Mouse (Mus musculus): ENCODE data around the gene Coro6.
A peak's percentile ranks its signal among the peaks of the same experiment; 100 is the strongest.

The Coro6 gene

DNA sequence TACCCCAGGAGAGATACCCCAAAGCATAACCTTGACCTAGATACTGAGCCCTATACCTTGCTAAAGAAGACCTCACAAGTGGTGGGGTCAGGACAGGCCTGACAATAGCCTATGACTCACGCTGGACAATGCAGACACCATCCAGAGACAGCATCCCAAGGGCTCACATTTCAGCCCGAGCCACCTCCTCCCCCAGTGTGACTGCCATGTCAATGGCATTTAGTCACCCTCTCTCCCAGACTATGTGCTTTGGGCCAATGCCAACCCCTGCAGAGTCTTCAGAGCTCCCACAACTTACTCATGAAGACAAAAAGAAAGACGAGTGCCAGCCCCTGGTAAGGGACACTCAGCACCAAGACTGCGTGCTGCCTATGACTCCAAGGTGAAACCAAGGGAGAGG lies 2.5 kb downstream of the Coro6 start:
- DNase-seq (ENCODE audit: low spot score), result no peak

DNA sequence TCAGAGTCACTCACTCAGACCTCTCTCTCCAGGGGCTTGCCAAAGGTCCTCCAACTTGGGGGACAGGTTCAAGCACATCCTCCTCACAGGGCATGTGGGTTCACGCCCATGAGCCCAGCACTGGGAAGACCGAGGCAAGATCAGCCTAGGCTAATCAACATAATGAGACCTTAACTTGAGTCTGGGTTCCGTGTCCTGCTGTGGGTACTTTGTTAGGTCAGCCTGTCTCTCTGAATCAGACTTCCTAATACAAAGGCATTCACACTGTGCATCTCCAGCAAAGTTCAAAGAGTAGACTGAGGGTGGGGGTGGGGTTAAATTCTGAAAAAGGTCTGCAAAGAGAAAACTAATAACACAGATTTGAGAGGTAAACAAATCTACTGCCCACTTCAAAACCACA lies 2.9 kb downstream of the Coro6 start:
- DNase-seq (ENCODE audit: low spot score), result no peak

DNA sequence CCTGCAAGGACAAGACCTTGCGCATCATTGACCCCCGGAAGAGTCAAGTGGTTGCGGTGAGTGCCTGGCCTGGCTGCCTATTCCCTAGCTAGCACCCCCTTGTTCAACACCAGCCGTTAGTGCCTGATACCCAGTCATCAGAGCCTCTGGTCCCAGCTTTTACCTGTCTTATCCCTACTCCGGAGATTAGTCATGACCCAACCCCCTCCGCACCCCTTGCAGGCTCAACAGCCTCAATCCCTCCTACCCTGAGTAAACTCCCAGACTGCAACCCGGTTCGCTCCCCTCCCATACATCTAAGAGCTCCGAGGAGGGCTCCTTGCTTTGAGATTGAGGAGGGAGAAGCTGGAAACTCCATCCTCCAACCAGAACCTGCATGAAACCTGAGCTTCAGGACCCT lies 4.3 kb downstream of the Coro6 start:
- no peak for DNase-seq (ENCODE audit: low spot score)

DNA sequence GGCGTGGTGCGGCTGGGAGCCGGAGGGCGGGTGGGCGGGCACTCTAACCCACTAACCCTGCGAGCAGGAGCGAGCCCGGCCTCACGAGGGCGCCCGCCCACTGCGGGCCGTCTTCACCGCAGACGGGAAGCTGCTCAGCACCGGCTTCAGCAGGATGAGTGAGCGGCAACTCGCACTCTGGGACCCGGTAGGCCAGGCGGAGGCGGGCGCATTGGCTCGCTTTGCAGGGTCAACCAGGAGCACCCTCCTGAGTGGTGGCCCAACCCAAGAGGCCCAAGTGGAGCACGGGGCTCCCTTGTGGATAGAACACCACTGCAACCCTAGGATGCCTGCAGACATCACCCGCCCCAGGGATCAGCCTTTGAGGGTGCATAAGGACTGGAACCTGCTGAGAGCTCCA lies 4.9 kb downstream of the Coro6 start:
- peak; percentile 33 for DNase-seq (ENCODE audit: low spot score)

DNA sequence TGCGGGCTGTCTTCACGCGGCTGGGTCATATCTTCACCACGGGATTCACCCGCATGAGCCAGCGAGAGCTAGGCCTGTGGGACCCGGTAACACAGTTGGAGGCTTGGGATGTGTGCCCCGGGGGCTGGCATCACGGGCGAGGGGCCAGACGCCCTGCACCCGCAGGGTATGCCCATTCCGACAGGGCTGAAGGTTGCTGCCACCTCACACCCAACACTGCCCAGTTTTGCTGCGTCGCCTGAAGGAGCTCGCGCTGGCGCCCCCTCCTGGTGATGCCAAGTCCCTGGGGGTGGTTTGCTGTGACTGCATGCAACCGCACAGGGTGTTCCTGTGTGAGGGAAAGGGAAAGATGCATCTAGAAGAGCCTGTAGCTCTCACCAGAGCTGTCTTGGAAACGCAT lies 5.6 kb downstream of the Coro6 start:
- DNase-seq (ENCODE audit: low spot score), result no peak

DNA sequence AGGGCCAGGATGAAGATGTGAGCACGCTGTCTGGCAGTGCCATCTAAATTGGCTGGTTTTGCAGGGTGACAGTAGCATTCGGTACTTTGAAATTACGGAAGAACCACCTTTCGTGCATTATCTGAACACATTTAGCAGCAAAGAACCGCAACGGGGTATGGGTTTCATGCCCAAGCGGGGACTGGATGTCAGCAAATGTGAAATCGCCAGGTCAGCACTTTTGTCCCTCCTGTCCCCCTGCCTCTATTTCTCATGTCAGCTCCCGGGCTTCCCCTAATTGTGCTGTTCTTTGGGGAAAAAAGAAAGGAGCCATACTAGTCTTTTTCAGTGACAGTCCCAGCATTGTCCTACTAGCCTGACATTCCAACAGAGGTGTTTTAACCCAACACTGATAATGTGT lies 6.2 kb downstream of the Coro6 start:
- no peak for DNase-seq (ENCODE audit: low spot score)

DNA sequence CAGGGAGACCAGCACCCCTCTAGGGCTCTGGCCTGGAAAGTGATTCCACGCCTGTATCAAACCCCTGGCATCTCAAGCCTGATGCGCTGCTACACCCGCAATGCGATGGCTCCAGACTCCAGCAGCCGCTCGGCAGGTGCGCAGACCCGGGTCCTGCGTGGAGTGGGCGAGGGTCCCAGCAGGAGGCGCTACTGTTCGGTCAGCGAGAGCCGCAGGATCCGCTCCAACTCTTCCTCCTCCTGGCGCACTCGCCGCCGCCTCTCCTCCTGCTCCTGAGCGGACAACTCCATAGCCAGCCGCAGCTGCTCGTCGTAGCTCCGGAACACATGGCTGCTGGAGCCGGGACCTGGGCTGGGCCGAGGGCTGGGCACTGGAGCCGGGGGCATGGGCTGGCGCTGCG lies 9.2 kb downstream of the Coro6 start:
- no peak for DNase-seq (ENCODE audit: low spot score)

DNA sequence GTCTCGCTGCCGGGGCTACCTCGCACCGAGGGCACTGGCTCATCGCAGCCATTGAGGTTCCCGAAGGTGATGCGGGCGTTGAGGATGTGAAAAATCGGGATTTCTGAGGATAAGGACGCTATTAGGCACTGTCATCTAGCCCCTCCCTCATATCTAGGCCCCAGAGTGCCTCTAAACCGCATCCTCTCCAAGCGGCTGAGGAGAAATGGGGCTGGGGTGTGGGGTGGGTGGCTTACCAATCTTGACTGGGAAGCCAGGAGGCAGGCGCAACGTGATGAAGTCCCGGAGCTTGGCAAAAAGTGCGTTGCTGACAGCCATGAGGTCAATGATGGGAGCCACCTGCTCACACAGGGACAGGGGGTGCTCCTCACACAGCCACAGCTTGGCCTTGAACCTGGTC lies 10.6 kb downstream of the Coro6 start:
- DNase-seq (ENCODE audit: low spot score), result no peak

DNA sequence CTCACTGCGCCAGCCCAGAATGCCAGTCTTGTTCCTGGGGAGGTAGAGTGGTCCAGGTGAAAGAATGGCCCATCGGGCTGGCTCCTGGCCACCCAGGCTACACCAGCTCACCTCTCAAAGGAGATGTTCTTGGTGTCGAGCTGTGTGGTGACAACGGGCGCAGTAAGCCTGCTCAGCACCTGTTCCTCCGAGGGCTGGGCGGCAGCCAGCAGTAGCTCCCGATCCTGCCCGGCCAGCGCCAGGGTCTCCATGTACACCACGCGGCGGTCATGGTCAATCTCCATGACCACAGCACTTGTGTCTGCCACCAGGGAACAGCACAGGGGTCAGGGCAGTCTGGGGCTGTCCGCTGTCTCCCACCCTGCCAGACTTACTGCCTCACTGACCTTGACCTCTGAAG lies 14.0 kb downstream of the Coro6 start:
- no peak for DNase-seq (ENCODE audit: low spot score)

DNA sequence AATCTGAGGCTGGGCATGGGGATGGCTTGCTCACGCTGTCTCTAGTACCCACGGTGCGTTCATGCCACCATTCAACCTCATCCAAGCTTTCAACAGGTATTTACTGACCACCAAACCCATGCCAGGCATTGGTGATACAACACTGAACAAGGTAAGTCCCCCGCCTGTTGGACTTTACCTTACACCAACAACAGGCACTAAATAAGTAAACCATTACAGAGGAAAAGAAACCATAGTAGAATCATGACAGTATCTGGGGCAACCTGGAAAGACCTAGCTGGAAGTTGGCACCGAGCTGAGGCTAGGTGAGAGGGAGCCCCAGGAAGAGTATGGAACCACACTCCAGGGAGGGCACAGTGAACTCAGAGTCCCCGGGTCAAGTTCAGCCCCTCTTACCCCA lies 14.7 kb downstream of the Coro6 start:
- no peak for DNase-seq (ENCODE audit: low spot score)

DNA sequence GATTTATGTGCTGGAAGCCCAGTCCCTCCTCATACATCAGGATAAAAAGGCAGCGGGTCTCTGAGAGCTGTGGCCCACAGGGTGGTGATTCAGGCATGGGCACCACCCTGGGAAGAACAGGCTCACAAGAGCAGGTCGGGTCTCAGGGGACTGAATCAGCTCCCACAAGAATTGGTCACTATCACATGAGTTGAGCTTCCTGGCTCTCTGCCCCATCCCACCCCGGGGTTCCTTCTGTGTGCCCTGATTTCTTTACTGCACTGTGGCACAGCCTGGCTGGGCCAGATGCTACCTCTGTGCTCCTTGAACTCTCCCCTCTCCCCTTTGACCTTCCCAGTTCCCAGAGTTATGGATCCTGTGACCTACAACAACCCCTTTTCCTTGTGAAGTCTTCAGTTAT lies 20.8 kb downstream of the Coro6 start:
- no peak for DNase-seq (ENCODE audit: low spot score)

DNA sequence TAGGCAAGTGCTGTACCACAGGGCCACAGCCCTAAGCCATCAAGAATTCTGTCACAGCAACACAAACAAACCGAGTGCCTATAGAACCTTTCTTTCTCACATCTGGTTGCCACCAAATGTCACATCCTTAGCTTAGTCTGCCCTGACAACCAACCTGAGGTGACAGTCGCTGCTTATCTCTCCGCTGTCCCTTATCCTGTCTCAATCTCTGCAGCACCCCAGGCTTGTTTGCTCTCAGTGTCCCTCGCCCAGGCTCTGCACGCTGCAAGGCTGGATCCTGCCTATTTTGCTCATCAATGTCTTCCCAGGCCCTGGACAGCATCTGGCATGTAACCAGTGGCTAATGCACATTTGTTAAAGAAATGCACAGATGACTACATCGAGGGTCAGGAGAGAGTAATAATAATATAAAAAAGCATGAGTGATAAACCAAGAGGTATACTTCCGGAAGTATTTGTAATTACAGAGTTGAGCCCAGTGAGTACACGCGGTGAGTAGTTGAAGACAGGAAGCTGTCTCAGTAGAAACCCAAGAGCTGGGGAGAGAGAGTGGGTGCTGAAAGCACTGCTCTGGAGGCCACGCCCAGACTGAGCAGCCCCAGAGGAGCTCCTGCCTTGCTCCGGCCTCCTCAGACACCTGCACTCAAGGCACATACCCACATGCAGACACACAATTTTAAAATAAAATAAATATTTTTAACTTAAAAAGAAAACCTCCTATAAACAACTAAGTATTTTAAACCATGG lies 21.5 kb downstream of the Coro6 start:
- no peak for DNase-seq (ENCODE audit: low spot score)

DNA sequence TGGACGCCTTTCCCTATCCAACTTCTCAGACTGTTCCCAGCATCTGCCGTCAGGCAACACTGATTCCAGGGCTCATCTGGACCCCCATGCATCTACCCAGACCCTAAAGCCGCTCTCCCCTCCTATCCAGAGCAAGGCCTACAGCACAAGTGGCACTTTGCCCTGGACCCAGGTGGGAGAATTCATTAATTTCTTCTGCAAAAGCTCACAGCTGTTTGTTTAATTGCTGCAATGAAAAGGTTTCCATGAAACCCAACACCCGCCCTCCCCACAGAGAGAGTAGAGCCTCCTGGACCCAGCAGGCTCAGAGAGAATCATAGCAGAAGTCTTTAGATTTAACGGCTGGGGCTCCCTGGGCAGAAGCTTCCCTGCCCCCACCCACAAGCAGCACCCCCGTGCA lies 23.0 kb downstream of the Coro6 start:
- DNase-seq (ENCODE audit: low spot score), result no peak

DNA sequence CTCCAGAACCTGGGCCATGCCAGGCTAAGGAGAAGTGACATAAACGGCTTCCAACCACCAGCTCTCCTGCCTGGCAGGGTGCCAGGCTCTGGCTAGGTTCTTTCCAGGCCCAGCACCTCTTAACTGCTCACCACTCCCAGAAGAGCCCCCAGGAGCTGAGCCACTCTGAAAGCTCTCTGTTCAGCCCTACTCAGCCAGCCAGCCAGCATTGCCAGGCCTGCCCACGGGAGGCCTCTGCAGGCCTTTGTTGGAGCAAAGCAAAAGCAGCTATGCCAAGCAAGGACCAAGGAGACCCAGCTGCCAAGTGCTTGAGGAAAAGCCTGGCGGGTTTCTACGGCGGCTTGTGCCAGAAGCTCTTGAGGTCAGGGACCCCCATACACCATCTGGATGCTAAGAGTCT lies 24.6 kb downstream of the Coro6 start:
- no peak for DNase-seq (ENCODE audit: low spot score)

DNA sequence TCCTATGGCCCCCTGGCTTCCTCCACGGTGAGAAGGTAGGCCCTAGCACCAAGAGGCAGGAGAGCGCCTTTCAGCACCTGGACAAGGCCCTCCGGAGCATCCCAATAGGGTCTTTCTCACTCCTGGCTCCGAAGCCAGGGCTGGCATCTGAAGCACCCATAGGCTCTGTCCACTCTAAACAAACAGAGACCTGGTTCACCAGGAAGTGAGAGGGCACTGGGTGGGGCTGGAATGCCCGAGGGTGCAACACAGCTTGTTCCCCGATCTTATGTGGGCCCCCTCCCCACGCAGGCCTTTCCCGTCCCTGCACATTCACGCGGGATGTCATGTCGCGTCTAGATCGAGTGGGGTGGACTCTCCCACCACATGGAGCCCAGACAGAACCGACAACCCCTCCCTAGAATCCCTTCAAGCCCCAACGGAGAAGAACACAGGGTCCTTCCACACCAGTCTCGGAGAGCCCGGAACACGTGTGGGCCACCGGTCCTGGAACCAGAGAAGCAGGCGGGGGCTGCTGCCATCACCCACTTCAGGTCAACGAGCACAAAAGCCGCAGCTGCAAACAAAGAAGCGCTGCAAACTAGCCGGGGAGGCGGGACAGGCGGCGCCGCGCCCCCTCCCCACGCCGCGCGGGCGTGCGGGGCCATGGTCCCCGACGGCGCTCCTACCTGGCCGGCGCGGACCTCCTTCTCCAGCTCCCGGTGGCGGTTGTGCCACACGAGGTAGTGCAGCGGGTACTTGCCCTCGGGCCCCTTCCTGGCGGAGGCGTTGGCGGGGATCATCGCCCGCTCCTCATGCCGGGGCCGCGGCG lies 26.8 kb downstream of the Coro6 start:
- no peak for DNase-seq (ENCODE audit: low spot score)

DNA sequence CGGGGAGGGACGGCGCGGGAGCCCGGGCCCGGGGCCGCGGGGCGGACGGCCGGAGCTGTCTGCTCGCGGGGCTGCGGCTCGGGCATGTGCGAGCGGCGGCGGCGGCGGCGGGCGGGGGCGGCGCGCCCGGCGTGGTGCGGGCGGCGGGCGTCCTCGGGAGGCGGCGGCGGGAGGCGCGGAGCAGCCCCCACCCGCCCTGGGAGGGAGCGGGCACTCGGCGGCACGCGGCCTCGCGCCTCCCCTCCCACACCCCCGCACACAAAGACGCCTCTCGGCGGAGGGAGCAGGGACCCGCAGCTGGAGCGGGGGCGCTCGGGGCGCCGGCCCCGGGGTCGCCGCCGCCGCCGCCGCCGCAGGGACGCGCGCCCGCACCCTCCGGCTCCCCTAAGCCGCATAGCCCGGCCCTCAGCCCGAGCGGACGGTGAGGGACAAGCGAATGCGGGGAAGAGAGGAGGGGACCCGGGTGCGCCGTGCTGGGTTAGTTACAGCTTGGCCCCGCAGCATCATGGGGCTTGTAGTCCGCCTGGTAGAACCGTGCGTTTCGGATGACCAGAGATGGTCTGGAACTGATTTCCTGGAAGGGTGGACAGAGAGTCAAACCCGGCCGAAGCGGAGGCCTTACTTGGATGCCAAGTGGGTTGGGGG lies 27.5 kb downstream of the Coro6 start, which contains the start of gene Ankrd13b:
TSS of gene Ankrd13b (minus strand) at position 88 of the 645 bp plus-strand sequence.
- DNase-seq (ENCODE audit: low spot score), result peak; percentile 74

DNA sequence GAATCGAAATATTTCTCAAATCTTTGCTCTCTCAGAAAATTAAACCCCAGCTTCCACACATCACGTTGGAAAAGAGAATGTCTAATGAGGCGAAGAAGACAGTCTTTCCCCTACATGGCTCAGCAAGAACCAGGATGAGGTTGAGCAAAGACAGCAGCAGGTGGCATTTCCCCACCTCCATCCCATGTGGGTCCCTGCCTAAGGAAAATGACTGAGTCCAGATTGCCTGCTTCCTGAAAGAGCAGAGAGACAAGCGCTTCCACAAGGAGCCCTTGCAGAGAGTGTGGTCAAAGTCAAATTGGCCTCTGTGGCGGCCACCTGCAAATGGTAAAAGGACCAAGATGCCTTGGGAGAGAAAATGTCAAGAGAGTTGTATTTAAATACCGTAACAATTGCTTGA lies 28.2 kb downstream of the Coro6 start:
- DNase-seq (ENCODE audit: low spot score), result no peak

DNA sequence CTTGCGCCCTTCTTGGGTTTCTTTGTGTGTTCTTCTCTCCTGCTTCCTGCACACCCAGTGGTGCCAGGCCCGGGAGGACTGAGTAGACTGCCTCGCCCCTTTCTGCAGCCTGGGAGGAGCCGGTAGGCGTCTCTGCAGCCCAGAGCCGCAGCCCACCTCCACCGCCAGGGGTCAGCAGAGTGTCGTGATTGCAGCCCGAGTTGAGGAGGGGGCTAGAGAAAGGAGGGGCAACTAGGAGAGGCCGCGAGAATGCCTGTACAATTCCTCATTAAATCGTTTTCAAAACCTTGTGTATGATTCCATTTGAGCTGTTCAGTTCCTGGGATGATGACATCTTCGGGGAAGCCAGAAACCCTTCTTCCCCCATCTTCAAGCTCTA lies 28.9 kb downstream of the Coro6 start:
- peak; percentile 88 for DNase-seq (ENCODE audit: low spot score)

DNA sequence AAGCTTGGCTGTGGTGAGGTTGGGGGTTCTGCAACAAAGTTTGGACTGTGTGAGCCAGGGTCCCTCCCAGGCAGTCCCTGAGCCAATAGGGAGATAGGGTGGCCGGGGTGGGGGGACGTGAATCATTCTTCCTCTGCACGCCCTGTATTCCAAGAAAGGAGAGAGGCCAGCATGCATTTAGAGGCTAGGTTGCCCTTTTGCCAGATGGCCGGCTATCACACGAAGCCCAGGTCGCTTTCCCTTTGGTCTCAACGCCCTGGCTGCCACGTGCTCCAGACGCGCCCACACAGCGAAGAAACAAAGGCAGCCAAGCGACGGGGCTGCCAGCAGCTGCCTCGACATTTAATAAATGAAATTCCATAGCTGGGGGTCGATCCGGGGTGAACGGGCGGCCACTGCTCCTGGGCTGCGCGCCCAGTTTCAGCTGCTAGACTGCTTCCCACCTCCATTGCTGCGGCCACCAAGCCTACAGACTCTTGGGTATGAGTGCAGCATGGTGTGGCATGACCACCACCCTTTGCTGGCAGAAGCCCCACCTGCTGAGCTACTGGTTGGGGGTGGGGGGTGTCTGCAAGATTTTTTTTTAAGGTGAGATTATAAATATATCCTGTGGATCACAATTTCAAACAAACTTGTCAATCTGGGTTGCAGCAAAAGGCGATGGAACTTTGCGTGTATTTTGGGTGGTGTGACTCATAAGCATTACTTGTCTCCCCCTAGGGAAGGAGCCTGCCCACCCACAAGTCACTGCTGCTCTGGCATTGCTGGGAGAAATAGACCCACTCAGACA lies 29.5 kb downstream of the Coro6 start:
- peak; percentile 78 for DNase-seq (ENCODE audit: low spot score)

DNA sequence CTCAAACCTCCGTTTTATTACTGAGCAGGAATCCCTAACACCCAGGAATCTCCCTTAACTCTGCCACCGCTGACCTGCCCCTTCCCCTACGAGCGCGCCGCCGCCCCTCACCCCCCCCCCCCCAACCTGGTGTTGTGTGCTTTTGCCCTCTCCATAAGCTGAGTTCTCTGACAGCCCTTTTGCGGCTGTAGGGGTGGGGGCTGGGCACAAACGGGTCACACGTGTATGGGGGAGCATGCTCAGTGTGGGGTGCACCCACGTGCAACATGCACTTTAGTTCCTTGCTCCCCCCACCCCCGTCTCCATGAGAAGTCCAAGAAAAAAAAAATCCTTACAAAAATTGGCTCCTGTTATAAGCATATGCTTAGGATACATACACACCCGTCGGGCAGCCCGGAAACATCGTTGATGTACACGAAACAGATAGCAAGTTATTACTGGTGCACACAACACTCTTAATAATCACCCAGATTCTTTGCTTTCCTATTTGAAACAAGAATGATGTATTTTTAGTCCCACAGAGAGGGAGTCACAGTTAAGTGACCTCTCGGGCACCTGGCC lies 30.2 kb downstream of the Coro6 start:
- DNase-seq (ENCODE audit: low spot score), result peak; percentile 26

DNA sequence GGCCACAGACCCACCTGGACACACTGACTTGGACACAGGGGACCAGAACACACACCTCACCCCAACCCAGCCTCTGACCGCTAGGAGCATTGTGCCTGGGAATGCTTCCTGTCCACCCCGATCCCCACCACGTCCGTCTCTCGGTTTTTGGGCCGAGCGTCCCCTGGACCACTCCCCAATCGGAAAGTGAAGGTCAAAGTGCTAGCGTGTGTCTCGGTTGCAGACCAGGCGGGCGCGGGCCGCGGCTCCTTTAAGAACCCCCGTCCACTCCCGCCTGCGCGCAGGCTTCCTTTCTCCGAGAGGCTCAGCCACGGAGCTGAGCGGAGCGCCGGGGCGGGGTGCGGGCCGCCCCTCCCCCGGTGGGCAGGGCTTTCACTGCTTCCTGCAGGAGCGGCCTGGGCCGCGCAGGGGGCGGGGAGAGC lies 30.7 kb downstream of the Coro6 start:
- peak; percentile 92 for DNase-seq (ENCODE audit: low spot score)
